Mouse (Mus musculus) cerebellum, adult 9-10 months (tissue): ENCODE data around the gene Plcxd3.

ENCODE experiments used
- DNase-seq: peaks from one replicate; pipeline ENCODE4 v3.0.0; 2022

Gene Plcxd3

GRCm38 (mm10) chr15:4375423-4376220, at the start of gene Plcxd3:
Plcxd3 (plus strand) TSS chr15:4375491.
- peak; percentile 90 for DNase-seq

GRCm38 (mm10) chr15:4331867-4332266, 43.4 kb upstream of the Plcxd3 start:
- DNase-seq: no peak

DNA sequence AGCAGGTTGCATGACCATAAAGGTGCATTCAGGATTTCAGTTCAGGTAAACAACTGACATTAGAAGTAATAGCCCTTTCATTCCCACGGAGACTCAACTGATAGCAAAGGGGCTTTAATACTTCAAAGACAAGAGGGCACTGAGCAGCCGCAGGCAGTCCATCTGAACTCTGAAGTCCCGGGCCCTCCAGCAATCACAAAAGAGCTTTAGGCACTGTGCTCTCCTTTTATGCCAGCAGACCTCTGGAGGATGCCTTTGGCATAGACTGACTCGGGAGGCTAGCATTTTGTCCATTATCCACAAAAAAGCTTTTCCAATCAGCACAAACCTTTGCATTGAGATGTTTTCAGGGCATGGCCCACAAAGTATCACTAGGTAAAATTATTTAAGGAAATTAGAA, 33.7 kb upstream of the Plcxd3 start:
- no peak for DNase-seq

DNA sequence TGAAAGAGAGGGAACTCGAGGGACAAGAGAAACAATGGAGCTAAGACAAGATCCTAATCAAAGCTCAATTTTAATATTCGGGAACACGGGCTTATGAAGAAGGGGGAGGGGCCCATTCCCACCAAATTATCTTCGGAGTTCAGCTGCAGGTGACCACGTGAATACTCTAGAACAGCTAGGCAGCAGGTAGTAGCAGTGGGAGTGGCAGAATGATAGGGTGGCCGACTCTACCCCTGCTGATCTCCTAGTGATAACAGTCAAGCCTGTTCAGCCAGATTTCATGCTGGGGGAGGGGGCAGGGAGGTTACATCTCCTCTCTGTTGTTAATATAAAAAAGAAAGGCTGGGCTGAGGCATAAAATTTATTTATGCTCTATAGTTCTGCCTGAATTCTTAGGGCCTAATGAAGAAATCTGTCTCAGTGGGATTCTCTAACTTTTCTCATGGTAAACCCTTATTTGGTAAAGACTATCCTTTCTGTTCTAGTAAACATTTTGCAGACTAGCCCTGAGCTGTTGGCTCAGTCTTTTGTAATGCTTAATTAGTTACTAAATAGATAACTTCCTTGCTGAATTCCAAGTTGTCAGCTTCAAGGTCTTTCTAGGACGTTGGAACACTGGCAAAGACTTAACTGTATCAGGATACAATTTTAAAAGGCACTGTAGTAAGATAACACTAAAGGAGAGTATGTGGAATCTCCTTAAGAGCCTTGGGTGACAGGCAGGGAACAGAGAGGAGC, 26.3 kb upstream of the Plcxd3 start:
- DNase-seq: no peak

DNA sequence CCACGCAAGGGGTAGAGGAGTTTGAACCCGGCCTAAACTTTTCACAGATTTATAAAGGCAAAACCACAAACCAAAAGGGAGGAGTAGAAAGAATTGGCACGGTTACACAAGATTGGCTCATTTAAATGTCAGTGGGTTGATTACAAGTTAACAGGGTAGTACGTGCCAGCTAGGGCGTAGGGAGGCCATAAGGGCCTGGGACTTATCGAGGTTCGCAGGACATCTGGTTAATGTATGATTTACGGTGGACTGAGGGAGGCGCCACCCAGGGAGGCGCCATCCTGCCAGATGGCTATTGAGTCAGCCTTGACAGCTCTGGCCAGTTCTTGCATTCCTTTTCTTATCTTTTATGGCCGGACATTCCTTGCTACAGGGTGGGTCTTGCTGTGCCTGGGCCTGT, 18.9 kb upstream of the Plcxd3 start:
- peak; percentile 84 for DNase-seq

GRCm38 (mm10) chr15:4357706-4358105, 17.6 kb upstream of the Plcxd3 start:
- no peak for DNase-seq

DNA sequence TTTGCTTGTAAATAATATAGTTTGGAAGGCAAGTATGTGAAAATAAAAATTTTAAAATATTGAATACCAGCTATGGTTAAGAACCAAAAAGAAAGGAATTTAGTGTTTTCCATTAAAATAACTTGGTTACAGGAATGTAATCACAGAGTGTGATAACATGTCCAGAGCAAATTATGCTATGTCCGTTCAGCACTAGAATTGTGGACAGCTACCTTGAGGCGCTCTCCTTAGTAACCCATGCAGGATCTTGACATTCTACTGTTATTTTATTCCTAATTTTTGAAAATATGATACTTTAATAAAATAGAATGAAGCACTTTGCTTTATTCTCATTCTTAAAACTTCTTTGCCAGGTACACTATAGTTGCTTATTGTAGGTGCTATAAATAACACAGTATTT, 7.5 kb upstream of the Plcxd3 start:
- no peak for DNase-seq

GRCm38 (mm10) chr15:4374453-4374990, 769 bp upstream of the Plcxd3 start:
- peak; percentile 58 for DNase-seq

DNA sequence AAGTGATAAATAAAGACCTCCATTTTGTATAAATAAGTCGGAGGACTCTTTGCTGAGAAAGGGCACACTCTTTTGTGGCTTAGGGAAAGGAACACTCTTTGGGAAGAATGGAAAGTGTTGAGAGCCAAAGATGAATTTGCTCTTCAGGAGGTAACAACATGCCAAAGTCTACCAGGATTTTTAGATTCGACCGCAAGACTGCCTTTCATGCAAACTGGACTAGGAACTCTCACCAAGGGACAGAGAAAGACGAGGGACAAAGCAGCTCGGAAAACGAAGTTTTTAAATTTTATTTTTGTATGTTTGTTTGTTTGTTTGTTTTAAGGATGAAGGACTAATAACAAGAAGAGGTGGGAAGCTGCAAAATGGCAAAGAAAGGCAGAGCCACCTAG, 264 bp upstream of the Plcxd3 start:
- no peak for DNase-seq

GRCm38 (mm10) chr15:4376221-4376631, 935 bp downstream of the Plcxd3 start:
- peak; percentile 88 for DNase-seq

DNA sequence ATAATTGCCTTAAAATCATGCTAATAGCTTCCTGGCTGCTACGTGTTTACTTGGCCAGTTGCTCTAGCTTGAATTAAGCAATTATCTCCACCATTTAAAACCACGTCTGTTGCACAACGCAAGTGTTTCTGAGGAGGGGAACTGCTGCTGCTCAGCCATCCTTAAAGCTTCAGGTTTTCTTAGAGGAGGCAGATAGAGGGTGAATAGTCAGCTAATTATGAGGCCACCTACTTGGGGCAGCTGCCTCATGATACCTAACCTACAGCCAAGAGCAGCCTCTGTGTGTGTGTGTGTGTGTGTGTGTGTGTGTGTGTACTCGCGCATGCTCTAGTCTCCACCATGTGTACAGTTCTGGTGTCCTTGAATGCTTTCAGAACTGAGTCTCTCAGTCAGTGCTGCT, 3.5 kb downstream of the Plcxd3 start:
- peak; percentile 70 for DNase-seq

DNA sequence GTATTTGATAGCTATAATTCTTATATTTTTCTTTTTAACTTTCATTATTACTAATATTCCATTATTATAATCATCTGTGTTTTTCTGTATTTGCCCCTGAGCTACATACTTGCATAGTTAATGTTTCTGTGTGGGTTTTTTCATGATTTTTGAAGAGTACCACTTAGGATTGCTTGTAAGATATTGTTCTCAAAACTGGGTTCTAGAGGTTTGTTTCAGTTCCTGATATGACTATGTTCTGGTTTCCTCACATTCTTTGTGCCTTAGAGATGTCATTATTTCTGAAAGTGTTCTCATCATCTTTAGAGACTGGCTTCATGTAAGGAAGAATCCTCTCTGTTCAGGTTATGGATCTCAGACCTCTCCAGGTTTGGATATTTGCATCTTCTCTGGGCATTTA, 12.5 kb downstream of the Plcxd3 start:
- DNase-seq: no peak

DNA sequence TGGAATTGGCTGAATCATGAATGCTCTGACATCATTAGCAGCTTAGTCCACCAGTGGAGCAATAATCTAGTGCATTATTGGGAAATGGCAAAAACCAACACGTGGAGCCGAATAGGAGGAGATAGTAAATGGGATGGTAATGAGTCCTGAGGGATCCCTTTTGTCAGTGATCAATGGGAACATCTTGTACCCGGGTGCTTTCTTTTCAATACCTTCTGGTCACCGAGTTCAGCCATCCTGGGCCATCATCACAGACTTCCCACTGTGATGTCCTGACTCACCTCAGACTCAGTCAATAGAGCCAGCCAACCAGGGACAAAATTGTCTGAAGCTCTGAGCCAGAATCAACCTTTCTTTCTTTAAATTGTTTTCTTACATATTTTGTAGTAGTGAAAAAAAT, 24.8 kb downstream of the Plcxd3 start:
- DNase-seq: peak; percentile 50

- peak; percentile 78 for DNase-seq
These were observed 36.0 kb downstream of the Plcxd3 start for GRCm38 (mm10) chr15:4411333-4411732.

DNA sequence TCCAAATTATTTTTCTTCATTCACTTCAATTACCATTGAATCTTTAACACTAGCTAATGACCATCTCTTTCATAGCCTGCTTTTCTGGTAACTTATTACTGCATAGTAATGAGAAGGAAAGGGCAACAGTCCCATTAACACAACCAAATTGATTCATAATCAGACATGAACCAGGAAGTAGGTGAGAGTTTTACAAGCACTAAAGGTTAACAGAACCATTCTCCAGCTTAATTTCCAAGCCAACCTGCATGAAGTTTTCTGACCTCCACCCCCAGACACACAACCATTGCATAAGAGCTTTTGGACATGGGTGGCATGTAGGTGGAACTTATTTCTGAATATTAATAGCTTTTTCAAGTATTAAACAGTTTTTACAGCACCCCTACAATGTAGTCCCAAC, 64.8 kb downstream of the Plcxd3 start:
- no peak for DNase-seq

DNA sequence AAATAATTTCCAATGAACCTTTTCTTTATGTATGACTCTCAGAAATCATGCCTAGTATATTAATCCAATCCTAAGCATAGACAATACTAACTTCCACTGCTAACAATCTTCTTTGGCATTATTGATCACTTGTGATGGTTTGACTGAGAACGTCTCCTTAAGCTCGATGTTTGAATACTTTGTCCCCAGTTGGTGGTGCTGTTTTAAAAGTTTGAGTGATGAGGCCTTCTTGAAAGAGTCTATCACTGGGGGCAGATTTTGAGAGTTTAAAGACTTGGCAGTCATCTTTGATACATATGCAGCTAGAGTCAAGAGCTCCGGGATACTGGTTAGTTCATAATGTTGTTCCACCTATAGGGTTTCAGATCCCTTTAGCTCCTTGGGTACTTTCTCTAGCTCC, 120.9 kb downstream of the Plcxd3 start:
- DNase-seq: no peak

GRCm38 (mm10) chr15:4496984-4497383, 121.7 kb downstream of the Plcxd3 start:
- peak; percentile 55 for DNase-seq

DNA sequence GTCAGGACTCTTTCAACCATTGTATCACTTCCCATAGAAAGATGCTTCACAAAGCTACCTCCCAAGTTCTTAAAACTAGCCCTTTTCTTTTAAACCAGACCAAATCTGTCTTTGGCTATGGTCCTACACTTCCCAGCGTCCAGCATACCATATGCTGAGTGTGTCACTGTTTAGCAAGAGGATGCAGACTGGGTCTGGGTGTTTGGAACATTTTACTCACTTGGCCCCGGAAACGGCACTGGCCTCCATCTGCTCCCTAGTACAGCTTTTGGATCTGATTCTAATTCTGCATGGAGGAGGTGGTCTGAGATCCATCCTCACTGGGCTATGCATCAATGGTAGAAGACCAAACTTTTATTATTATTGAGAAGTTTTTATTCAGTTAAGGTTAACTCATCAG, 122.7 kb downstream of the Plcxd3 start:
- DNase-seq: peak; percentile 96

DNA sequence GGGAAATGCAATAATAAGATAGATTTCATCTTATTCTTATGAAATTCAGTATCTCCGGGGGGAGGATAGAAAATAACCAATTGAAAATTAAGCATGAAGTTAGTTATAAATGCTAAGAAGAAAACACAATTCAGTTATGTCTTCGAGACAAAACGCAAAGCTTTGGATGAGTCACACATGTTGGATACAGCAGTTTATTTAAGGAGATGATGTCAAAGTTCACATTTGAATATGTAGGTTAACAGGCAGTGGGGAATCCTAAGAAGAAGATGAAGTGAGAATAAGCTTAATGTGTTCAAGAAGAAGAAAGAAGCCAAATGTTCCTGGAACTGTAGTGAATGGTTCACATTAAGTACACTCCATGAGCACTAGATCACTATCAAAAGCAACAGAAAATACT, 128.1 kb downstream of the Plcxd3 start:
- DNase-seq: no peak

GRCm38 (mm10) chr15:4503826-4504225, 128.5 kb downstream of the Plcxd3 start:
- DNase-seq: peak; percentile 53

DNA sequence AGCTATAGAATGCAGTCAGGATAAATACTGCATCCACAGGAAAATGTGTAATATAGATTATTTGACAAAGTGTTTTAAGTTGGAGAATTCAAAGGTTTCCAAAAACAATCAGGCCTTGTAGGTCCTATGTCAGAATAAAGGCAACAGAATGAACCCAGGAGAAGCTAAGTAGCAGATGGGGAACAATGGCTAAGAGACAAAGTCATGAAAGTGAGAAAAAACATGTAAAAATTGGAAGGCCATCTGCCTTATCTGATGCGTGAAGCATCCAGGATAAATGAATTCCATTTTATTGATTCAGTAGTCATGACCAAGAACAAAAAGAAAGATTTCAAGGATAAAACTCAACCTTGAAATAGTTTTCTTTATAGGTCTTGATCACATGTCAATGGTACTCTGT, 139.4 kb downstream of the Plcxd3 start:
- DNase-seq: peak; percentile 59

GRCm38 (mm10) chr15:4524598-4524997, 149.3 kb downstream of the Plcxd3 start:
- no peak for DNase-seq

- no peak for DNase-seq
These were observed 158.4 kb downstream of the Plcxd3 start for GRCm38 (mm10) chr15:4533700-4534099.

DNA sequence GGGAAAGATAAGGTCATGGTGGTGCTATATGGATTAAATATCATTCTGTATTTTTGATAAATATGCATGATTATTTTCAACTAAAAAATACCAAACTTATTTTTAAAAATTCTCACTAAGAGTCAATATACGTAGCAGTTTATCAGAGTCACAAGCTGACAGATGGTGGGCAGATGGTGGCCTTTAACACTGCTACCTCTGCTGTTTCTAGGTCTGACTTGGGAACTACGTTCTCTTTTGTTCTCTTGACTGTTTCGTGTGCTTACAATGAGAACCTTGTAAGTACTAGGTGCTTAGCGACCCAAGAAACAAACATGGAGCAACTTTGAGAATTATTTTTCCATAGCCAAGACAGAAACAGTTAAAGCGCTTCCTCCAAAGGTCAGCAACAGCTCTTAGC, 183.8 kb downstream of the Plcxd3 start:
- DNase-seq: peak; percentile 87
